Mouse (Mus musculus) central nervous system, embryonic 11.5 days (tissue): ENCODE data around the gene Tlr8. TPM values are rescaled to one million over a fixed set of nuclear protein-coding genes. Genes with fewer than 3 reads are reported as not detected.

ENCODE experiments used
- polyA plus RNA-seq: library from polyadenylated mRNA; depleted of rRNA; stranded (reverse); fragments of >200 nt; gene quantifications from 2 replicates; pipeline ENCODE4 v1.2.3, GENCODE M21; 2012; rRNA removed

The Tlr8 gene
- polyA plus RNA-seq, result 0.11 and 0.17 TPM in 2 replicates

GRCm38 (mm10) chrX:167264086-167264485 is at the start of gene Tlr8:
Gene Tlr8 (minus strand): TSS chrX:167264329.

GRCm38 (mm10) chrX:167208978-167209754 is 55.0 kb downstream of the Tlr8 start, which contains the start of gene Tmsb4x:
Gene Tmsb4x (minus strand): TSS chrX:167209315.

Other genes starting within 250 kb of the Tlr8 start
- gene Tmsb4x, start 55.0 kb downstream of the Tlr8 start, polyA plus RNA-seq, result 2,571 and 2,952 TPM in 2 replicates
- gene Tlr7, start 66.2 kb upstream of the Tlr8 start, polyA plus RNA-seq, result 0.37 and 0.57 TPM in 2 replicates
- gene Prps2, start 118.4 kb upstream of the Tlr8 start, polyA plus RNA-seq, result 10.5 and 12.3 TPM in 2 replicates